Mouse (Mus musculus) lung, postnatal 0 days (tissue): ENCODE measurements around the gene Plekha5. TPM values are rescaled to one million over a fixed set of nuclear protein-coding genes. Genes with fewer than 3 reads are reported as not detected.

Experiments used
- ATAC-seq: fragments of 200-750 bp; cut with Nextera tagmentation; 2 replicates; pipeline ENCODE4 v1.8.0; 2017; ENCODE audit warnings: moderate library complexity
- DNase-seq: peaks from one replicate; pipeline ENCODE4 v3.0.0-alpha.2; 2016; ENCODE audit warnings: low spot score
- H3K27ac ChIP-seq: fragments of 300-500 bp; sonication (generic); 2 replicates; pipeline ENCODE4 v1.5.1; 2014; ENCODE audit warnings: antibody characterized with exemption, mild to moderate bottlenecking, low read length, mixed read lengths
- H3K27me3 ChIP-seq: fragments of 300-500 bp; sonication (generic); replicated peaks from 2 replicates; pipeline ENCODE4 v1.6.1; 2014; ENCODE audit warnings: low read length, mixed read lengths; ENCODE audit not compliant: insufficient read depth
- H3K36me3 ChIP-seq: fragments of 300-500 bp; sonication (generic); 2 replicates; pipeline ENCODE4 v1.6.1; 2014; ENCODE audit warnings: low read length, mixed read lengths; ENCODE audit not compliant: insufficient read depth
- H3K4me1 ChIP-seq: fragments of 300-500 bp; sonication (generic); 2 replicates; pipeline ENCODE4 v1.6.1; 2014; ENCODE audit warnings: antibody characterized with exemption, low read depth, low read length, mixed read lengths; ENCODE audit not compliant: insufficient read depth
- H3K4me2 ChIP-seq: fragments of 300-500 bp; sonication (generic); replicated peaks from 2 replicates; pipeline ENCODE4 v1.6.1; 2014; ENCODE audit warnings: low read depth, mild to moderate bottlenecking, low read length, moderate library complexity, mixed read lengths
- H3K4me3 ChIP-seq: fragments of 300-500 bp; sonication (generic); 2 replicates; pipeline ENCODE4 v1.5.1; 2014; ENCODE audit warnings: low read depth, low read length
- H3K9ac ChIP-seq: fragments of 300-500 bp; sonication (generic); replicated peaks from 2 replicates; pipeline ENCODE4 v1.6.1; 2014; ENCODE audit warnings: low read depth, mild to moderate bottlenecking
- H3K9me3 ChIP-seq: fragments of 300-500 bp; sonication (generic); 2 replicates; pipeline ENCODE4 v1.6.1; 2016; ENCODE audit warnings: low read length, mixed read lengths
- CTCF ChIP-seq: IDR thresholded peaks from 2 replicates; pipeline ENCODE4 v1.5.1; 2016; ENCODE audit warnings: antibody characterized with exemption, mild to moderate bottlenecking
- EP300 ChIP-seq: IDR thresholded peaks from 2 replicates; pipeline ENCODE4 v1.6.1; 2016; ENCODE audit warnings: antibody characterized with exemption, mild to moderate bottlenecking, control low read depth
- WGBS: fragments of 180-500 bp; shearing (Covaris S2); extraction: QIAGEN DNeasy Blood & Tissue Kit; methylation state at CpG from one replicate; pipeline ENCODE4 v1.1.7; 2014; 5-methylcytosine and 5-hydroxymethylcytosine counted together
- polyA plus RNA-seq: library from polyadenylated mRNA; unstranded; fragments of >200 nt; fragmentation: Nextera tagmentation; extraction: Ambion mirVana; gene quantifications from 2 replicates; pipeline ENCODE4 v1.2.1, GENCODE M21; 2015

The Plekha5 gene
- polyA plus RNA-seq, 1 experiment from 2014 or later = 22.1 TPM

DNA sequence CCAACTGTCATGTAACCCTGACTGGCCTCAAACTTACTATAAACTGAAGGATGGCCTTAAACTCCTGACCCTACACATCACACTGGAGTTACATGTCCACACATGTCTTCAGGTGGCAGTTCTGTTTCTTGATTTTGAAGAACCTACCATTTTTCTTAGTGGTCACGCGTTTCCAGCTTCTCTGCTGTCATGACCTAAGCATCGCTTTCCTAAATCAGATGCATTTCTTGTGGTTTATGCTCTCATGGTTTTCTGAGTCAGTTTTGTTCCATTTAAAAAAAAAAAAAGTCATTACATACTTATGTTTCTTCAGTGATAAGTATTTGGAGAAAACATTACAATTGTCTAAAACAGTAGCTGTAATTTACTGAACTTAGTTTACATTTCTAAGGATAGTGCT is 118.1 kb downstream of the Plekha5 start:
- H3K4me2 ChIP-seq = no peak overlapping the region
- H3K4me1 ChIP-seq = no peaks in the 10 kb centered on the region; the same call in 1 of the 2 replicates
- TF ChIP-seq EP300 (no peak), CTCF (no peak)
- no peaks in the 10 kb centered on the region for H3K9me3 ChIP-seq
- no peak overlapping the region for H3K9ac ChIP-seq
- no peak for ATAC-seq
- WGBS = 95% methylated on average over 3 of the region's 3 CpGs
- no peak overlapping the region for H3K4me3 ChIP-seq
- H3K27me3 ChIP-seq = no peaks in the 10 kb centered on the region
- H3K36me3 ChIP-seq = peaks cover 9% of the 10 kb centered on the region
- DNase-seq = no peak
- no peak overlapping the region for H3K27ac ChIP-seq

DNA sequence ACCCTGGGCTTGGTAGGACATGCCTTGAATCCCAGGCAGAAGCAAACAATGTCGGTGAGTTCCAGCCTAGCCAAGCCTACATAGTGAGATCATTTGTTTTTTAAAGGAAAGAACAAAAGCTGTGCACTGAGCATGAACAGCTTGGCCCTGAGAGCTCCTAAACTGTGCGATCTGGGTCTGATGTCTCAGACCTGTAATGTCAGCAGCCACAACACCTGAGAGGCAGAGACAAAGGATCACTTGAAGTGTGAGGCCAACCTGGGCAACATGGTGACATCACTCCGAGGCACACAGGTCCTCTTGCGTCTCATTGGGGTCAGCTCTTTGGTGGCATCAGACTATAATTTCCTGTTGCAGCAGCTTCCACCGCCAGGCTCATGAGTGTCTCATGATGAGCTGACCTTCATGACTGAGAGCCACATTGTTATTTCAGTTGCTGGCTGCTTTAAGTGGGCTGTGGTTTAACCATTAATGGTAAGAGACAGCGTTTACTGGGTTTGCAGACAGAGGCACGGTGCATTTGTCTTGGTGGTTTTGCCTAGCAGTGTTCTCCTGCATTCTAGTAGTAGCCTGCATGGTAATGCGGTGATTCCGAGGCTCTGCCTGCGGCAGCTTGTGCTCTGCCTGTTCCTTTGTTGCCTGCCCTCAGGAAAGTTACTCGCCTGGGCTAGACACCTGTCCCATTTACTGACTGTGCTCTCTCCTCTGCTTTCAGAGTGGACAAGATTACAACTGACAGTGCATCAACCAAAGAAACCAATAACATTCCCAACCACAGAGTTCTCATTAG is 119.3 kb downstream of the Plekha5 start:
- Histone ChIP-seq H3K4me3 (no peak overlapping the region), H3K27me3 (no peaks in the 10 kb centered on the region), H3K9me3 (no peaks in the 10 kb centered on the region), H3K36me3 (peaks cover 9% of the 10 kb centered on the region), H3K9ac (no peak overlapping the region), H3K27ac (no peak overlapping the region), H3K4me1 (no peaks in the 10 kb centered on the region; the same call in 1 of the 2 replicates), H3K4me2 (no peak overlapping the region)
- no peak for ATAC-seq
- no peak for DNase-seq
- TF ChIP-seq CTCF = no peak
- TF ChIP-seq EP300 = no peak
- 63% methylated on average over 11 of the region's 11 CpGs for WGBS

DNA sequence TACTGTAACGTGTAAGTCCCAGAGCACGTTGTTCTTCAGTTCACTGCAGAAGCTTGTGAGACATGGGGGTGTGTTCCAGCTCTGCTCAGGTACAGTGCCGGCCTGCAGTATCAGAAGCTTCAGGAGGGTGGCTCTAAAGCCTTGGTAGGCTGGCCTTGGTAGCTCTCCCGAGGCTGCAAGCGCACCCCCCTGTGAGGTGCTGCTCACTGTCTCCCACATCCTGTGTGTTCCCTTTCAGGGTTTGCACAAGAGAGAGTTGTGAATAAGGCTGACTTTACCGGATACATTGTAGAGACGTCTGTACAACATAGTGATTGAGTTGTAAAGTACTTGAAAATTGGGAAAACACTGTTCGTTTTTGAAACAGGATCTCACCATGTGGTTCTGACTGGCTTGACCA is 122.2 kb downstream of the Plekha5 start:
- DNase-seq = no peak
- no peak; the same call in 1 of the 2 replicates for ATAC-seq
- no peak overlapping the region for H3K4me3 ChIP-seq
- no peak overlapping the region for H3K4me2 ChIP-seq
- WGBS = 68% methylated on average over 8 of the region's 8 CpGs
- H3K9ac ChIP-seq = no peak overlapping the region
- no peaks in the 10 kb centered on the region; the same call in 1 of the 2 replicates for H3K4me1 ChIP-seq
- no peaks in the 10 kb centered on the region for H3K9me3 ChIP-seq
- peaks cover 7% of the 10 kb centered on the region; the same call in 1 of the 2 replicates for H3K36me3 ChIP-seq
- no peaks in the 10 kb centered on the region for H3K27me3 ChIP-seq
- H3K27ac ChIP-seq = no peak overlapping the region
- TF ChIP-seq EP300 (no peak), CTCF (no peak)

DNA sequence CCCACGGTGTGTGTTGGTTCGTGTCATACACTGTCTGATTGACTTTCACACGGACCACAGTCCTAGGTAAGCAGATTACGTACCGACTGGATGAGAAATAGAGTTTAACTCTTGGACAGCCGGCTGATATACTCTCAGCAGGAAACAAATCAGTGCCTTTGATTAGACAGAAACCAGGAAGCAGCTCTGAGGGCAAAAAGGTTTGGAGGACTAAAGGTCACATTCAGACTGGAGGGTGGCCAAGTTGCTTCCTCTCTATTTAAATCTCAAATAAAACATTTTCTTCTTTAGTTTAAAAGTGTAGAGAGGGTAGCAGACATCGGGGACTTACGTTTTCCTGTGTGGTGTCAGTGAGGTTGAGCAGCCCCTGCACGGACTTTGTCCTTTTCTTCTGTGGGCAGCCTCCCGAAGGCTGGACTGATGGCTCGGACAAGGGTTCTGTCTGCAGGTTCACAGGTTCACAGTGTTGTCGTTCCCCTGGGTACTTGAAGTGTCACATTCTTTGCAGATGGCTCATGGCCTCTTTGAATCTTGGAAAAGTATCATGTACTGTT is 122.9 kb downstream of the Plekha5 start:
- H3K4me3 ChIP-seq = no peak overlapping the region
- DNase-seq = no peak
- WGBS = 37% methylated on average over 12 of the region's 12 CpGs
- no peaks in the 10 kb centered on the region; the same call in 1 of the 2 replicates for H3K4me1 ChIP-seq
- H3K27ac ChIP-seq = no peak overlapping the region
- ATAC-seq = peak; percentile 40
- H3K4me2 ChIP-seq = no peak overlapping the region
- peaks cover 7% of the 10 kb centered on the region; the same call in 1 of the 2 replicates for H3K36me3 ChIP-seq
- no peak for TF ChIP-seq CTCF
- no peak for TF ChIP-seq EP300
- no peaks in the 10 kb centered on the region for H3K27me3 ChIP-seq
- no peaks in the 10 kb centered on the region for H3K9me3 ChIP-seq
- no peak overlapping the region for H3K9ac ChIP-seq

DNA sequence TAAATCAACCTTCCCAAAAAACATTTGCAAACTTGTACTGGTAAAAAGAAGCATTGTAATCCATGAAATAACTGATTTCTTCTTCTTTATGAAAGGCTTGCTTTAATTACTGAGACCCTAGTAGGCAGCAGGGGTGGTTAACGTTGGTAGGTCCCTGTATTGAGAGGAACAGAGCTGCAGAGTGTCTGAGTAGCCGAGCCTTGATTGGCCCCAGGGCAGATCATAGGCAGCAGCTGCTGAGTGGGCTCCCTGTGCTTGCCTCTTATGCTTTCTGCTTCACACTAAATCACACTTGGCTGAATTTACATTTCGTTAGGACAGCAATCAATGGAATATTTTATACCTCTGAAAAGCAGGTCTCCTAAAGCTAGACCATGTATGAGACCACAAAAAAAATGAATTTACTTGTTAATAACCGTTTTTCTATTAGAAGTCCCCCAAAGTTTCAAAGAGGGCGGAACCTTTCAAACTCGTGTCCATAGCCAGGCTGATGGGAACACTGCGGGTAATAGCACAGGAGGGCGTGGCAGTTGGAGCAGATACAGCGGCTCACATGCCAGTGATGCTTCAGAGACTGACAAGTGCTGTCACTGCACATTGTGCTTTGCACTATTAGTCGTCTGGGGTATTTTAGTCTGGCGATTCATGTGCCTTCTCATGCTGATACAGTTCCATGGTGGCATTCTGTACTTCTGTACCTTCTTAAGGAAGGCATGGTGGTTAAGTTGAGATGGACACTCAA is 123.5 kb downstream of the Plekha5 start:
- 76% methylated on average over 11 of the region's 11 CpGs for WGBS
- H3K4me1 ChIP-seq = no peaks in the 10 kb centered on the region; the same call in 1 of the 2 replicates
- no peak for TF ChIP-seq EP300
- TF ChIP-seq CTCF = no peak
- H3K9ac ChIP-seq = no peak overlapping the region
- no peak overlapping the region for H3K27ac ChIP-seq
- no peak for DNase-seq
- no peak overlapping the region for H3K4me3 ChIP-seq
- ATAC-seq = no peak; the same call in 1 of the 2 replicates
- peaks cover 7% of the 10 kb centered on the region; the same call in 1 of the 2 replicates for H3K36me3 ChIP-seq
- no peak overlapping the region for H3K4me2 ChIP-seq
- no peaks in the 10 kb centered on the region for H3K27me3 ChIP-seq
- no peaks in the 10 kb centered on the region for H3K9me3 ChIP-seq

DNA sequence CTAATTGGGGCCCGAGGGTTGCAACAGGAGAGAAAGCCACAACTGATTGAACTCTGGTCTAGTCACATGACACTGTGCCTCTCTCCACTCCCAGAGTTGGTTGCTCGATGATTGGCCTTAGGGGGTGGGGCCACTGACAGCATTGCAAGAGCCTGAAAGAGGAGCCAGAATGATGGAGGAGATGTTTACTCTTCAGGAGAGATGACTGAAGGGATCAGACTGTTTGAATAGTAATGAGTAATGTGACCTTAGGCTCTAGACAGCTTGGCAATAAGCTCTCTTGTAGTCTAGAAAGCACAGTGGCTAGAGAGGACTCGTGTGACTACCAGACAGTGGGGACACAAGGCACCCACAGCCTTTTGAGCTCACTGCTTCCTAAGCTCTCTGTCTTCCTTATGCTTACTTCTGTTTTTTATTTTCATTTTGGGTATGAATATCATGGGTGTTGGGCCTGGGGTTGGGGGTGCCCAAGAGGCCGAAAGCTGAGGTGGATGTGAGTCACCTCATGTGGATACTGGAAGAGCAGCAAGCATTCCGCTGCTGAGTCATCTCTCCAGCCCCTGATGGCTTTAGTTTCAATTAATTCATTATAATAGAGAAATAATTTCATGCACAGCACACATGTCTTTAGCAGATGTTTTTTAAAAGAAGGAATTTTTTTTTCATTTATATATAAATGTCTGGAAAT is 124.4 kb downstream of the Plekha5 start:
- ATAC-seq = no peak
- Histone ChIP-seq H3K27me3 (no peaks in the 10 kb centered on the region), H3K4me2 (no peak overlapping the region), H3K4me1 (no peaks in the 10 kb centered on the region; the same call in 1 of the 2 replicates), H3K27ac (no peak overlapping the region), H3K9ac (no peak overlapping the region), H3K4me3 (no peak overlapping the region), H3K36me3 (peaks cover 7% of the 10 kb centered on the region; the same call in 1 of the 2 replicates), H3K9me3 (no peaks in the 10 kb centered on the region)
- DNase-seq = peak; percentile 13
- 52% methylated on average over 5 of the region's 5 CpGs for WGBS
- TF ChIP-seq EP300 = no peak
- TF ChIP-seq CTCF = no peak
